In the genomic region with DNA sequence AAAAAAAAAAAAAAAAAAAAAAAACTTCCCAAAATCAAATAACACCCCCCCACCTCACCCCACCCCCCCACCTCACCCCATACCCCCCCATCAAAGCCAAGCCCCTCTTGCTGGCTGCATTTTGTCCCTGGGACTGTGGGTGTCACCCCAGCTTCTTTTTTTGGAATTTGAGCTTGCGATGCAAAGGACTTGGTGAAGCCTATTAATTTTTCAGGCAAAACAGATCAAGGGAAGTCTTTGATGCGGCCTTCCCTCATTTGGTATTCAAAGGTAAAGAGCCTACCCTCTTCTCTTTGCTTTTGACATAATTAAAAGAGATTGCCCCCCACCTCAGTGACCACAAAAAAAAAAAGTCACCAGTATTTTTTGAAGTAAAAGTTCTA, we compare ENCODE assay signal across 20 mouse cellular contexts. TPM values are rescaled to one million over a fixed set of nuclear protein-coding genes. Genes with fewer than 3 reads are reported as not detected.
DNase-seq lines count a peak whose midpoint lies in the region; ATAC-seq and TF ChIP-seq lines count a peak whose summit lies in the region.
"Had no signal": no experiment of that assay in that cellular context is flagged by ENCODE, and none has a peak within 500 bp of the region (broad histone marks: within the 10 kb centered on the region; RNA-seq: fewer than 3 reads in every experiment).

No protein-coding gene starts in this region.

- no peak for TF ChIP-seq EP300 in MEL (IDR thresholded peaks at IDR 0.05; ENCODE audit: low read depth in 1 of 2, low read length in 2 of 2)

- no peaks in the 10 kb centered on the region for H3K36me3 ChIP-seq in forebrain, embryonic 10.5 days (replicated peaks)
- no peaks in the 10 kb centered on the region for H3K36me3 ChIP-seq in forebrain, embryonic 16.5 days (ENCODE audit: control insufficient read depth, insufficient read depth)
- H3K36me3 ChIP-seq in MEL (ENCODE audit: control insufficient read depth in 1 of 2, insufficient read depth in 2 of 2, low read length in 2 of 2), result peaks cover 0 to 18% of the 10 kb centered on the region in 2 experiments; a peak in 3 of 4 replicates
- H3K36me3 ChIP-seq in hindbrain, postnatal 0 days (ENCODE audit: insufficient read depth, low read length), result no peaks in the 10 kb centered on the region
- H3K36me3 ChIP-seq: heart, embryonic 12.5 days; neural tube, embryonic 13.5 days had no signal

- H3K9me3 ChIP-seq in forebrain, embryonic 10.5 days, result no peaks in the 10 kb centered on the region
- H3K9me3 ChIP-seq in forebrain, embryonic 16.5 days (ENCODE audit: control insufficient read depth, low read length), result no peaks in the 10 kb centered on the region
- H3K9me3 ChIP-seq in MEL (replicated peaks; ENCODE audit: insufficient read depth, low read length), result no peaks in the 10 kb centered on the region
- no peaks in the 10 kb centered on the region for H3K9me3 ChIP-seq in hindbrain, postnatal 0 days (ENCODE audit: low read length)
- H3K9me3 ChIP-seq: heart, embryonic 12.5 days; neural tube, embryonic 13.5 days had no signal

- H3K4me1 ChIP-seq in forebrain, embryonic 10.5 days, result peaks cover 79% of the 10 kb centered on the region
- peaks cover 15% of the 10 kb centered on the region for H3K4me1 ChIP-seq in forebrain, embryonic 16.5 days (replicated peaks; ENCODE audit: control insufficient read depth, insufficient read depth, low read length)
- peaks cover 17 to 25% of the 10 kb centered on the region in 2 experiments for H3K4me1 ChIP-seq in MEL (ENCODE audit: control insufficient read depth in 1 of 2, insufficient read depth in 2 of 2, low read length in 2 of 2)
- H3K4me1 ChIP-seq in hindbrain, postnatal 0 days (ENCODE audit: insufficient read depth, low read length), result no peaks in the 10 kb centered on the region

- no peak for ATAC-seq in forebrain, embryonic 16.5 days
- no peak for ATAC-seq in hindbrain, postnatal 0 days
- ATAC-seq: intestine, embryonic 16.5 days had no signal

- TF ChIP-seq CTCF in MEL (IDR thresholded peaks at IDR 0.05 in 2 of 3, conservative IDR thresholded peaks at IDR 0.05 in 1 of 3; ENCODE audit: control insufficient read depth in 1 of 3, insufficient read depth in 1 of 3, low read depth in 2 of 3, low read length in 3 of 3, poor library complexity in 1 of 3, severe bottlenecking in 1 of 3), result peak in 2 of 3 experiments; percentile 3 to 18; a peak in 2 of 6 replicates
- TF ChIP-seq CTCF in hindbrain, postnatal 0 days (IDR thresholded peaks at IDR 0.05; ENCODE audit: low read depth), result peak; percentile 33

- TF ChIP-seq RAD21 in MEL (IDR thresholded peaks at IDR 0.05; ENCODE audit: low read depth, low read length), result peak; percentile 17

- no peak overlapping the region for H3K4me3 ChIP-seq in forebrain, embryonic 10.5 days
- no peak overlapping the region for H3K4me3 ChIP-seq in forebrain, embryonic 16.5 days (replicated peaks; ENCODE audit: low read length)
- no peak overlapping the region for H3K4me3 ChIP-seq in MEL (ENCODE audit: control insufficient read depth in 1 of 2, insufficient read depth in 1 of 2, low read depth in 2 of 2, low read length in 2 of 2)
- H3K4me3 ChIP-seq in hindbrain, postnatal 0 days (ENCODE audit: low read length), result no peak overlapping the region
- H3K4me3 ChIP-seq: heart, embryonic 12.5 days; neural tube, embryonic 13.5 days had no signal

- no peak for TF ChIP-seq POLR2A in MEL (IDR thresholded peaks at IDR 0.05; ENCODE audit: control insufficient read depth in 1 of 2, insufficient read depth in 1 of 2, low read depth in 1 of 2, low read length in 2 of 2, poor library complexity in 1 of 2)

- H3K27ac ChIP-seq in forebrain, embryonic 10.5 days, result peak overlapping the region; percentile 81
- no peak overlapping the region for H3K27ac ChIP-seq in forebrain, embryonic 16.5 days (ENCODE audit: low read length)
- H3K27ac ChIP-seq in MEL (ENCODE audit: control insufficient read depth, low read depth, low read length), result no peak overlapping the region
- H3K27ac ChIP-seq in hindbrain, postnatal 0 days, result peak overlapping the region; percentile 75; the same call in 1 of the 2 replicates
- H3K27ac ChIP-seq: kidney, postnatal 0 days; stomach, postnatal 0 days had no signal

- WGBS in forebrain, embryonic 10.5 days, result 28% methylated on average over 2 of the region's 2 CpGs
- WGBS in forebrain, embryonic 16.5 days, result 50% methylated on average over 2 of the region's 2 CpGs
- WGBS in hindbrain, postnatal 0 days, result 42% methylated on average over 2 of the region's 2 CpGs

- H3K9ac ChIP-seq in forebrain, embryonic 16.5 days (replicated peaks; ENCODE audit: low read depth, low read length), result no peak overlapping the region
- no peak overlapping the region for H3K9ac ChIP-seq in MEL (ENCODE audit: control insufficient read depth, low read depth, low read length, poor library complexity, severe bottlenecking)
- no peak overlapping the region for H3K9ac ChIP-seq in hindbrain, postnatal 0 days (replicated peaks; ENCODE audit: low read length)
- H3K9ac ChIP-seq: heart, embryonic 12.5 days; neural tube, embryonic 13.5 days had no signal

- no peaks in the 10 kb centered on the region; the same call in 1 of the 2 replicates for H3K79me2 ChIP-seq in MEL (ENCODE audit: control insufficient read depth, insufficient read depth, low read length, poor library complexity)

- no peak for DNase-seq in forebrain, embryonic 10.5 days (ENCODE audit: extremely low spot score, low spot score)
- DNase-seq in MEL (ENCODE audit: low read depth, low spot score), result no peak
- peak; percentile 41 for DNase-seq in cerebellum, adult 8-10 months
- DNase-seq in hindbrain, postnatal 0 days (ENCODE audit: low spot score), result peak; percentile 72
- no peak for DNase-seq in layer of hippocampus, adult 11-12 months (ENCODE audit: low spot score)
- DNase-seq in adrenal gland, postnatal 4 days (ENCODE audit: low spot score in 2 of 2), result no peak
- no peak for DNase-seq in right cerebral cortex, postnatal 4 days
- DNase-seq: gastrocnemius, postnatal 36 days; heart, postnatal 36 days; liver; lung, adult 18-20 months; lung, postnatal 36 days; spleen, adult 18-20 months; thymus, postnatal 36 days had no signal

- H3K27me3 ChIP-seq in forebrain, embryonic 10.5 days (ENCODE audit: poor library complexity, severe bottlenecking), result peaks cover 62% of the 10 kb centered on the region
- peaks cover 29% of the 10 kb centered on the region for H3K27me3 ChIP-seq in forebrain, embryonic 16.5 days (replicated peaks; ENCODE audit: control insufficient read depth, insufficient read depth, low read length)
- no peaks in the 10 kb centered on the region for H3K27me3 ChIP-seq in MEL (ENCODE audit: control insufficient read depth in 1 of 2, insufficient read depth in 2 of 2, low read length in 2 of 2)
- H3K27me3 ChIP-seq in hindbrain, postnatal 0 days (ENCODE audit: insufficient read depth, low read length), result peaks cover 17% of the 10 kb centered on the region

- no peak overlapping the region for H3K4me2 ChIP-seq in forebrain, embryonic 16.5 days (ENCODE audit: low read length)
- no peak overlapping the region for H3K4me2 ChIP-seq in hindbrain, postnatal 0 days (ENCODE audit: low read depth, low read length)
- H3K4me2 ChIP-seq: heart, embryonic 12.5 days; neural tube, embryonic 13.5 days had no signal

TF ChIP-seq in MEL, 35 proteins besides CTCF, POLR2A, EP300 and RAD21:
- TF ChIP-seq KAT2A (conservative IDR thresholded peaks at IDR 0.05; ENCODE audit: low read depth, low read length) (no peak), SMC3 (IDR thresholded peaks at IDR 0.05; ENCODE audit: low read depth, low read length) (peak; percentile 11; the same call in 1 of the 2 replicates), MEF2A (IDR thresholded peaks at IDR 0.05; ENCODE audit: extremely low read depth, insufficient replicate concordance, low read depth, low read length, poor library complexity, severe bottlenecking) (no peak), TBP (IDR thresholded peaks at IDR 0.05; ENCODE audit: low read depth, low read length) (no peak)

RNA-seq across cellular contexts. Expression of a gene that starts 44.6 kb away (rescaled TPM):
- 29.1 and 35.3 TPM in 2 replicates for polyA plus RNA-seq in forebrain, embryonic 10.5 days (2016; fragmentation: Nextera tagmentation; extraction: Ambion mirVana)
- polyA plus RNA-seq in forebrain, embryonic 16.5 days (2015; fragmentation: Nextera tagmentation; extraction: Ambion mirVana), result 7.5 and 8.4 TPM in 2 replicates
- 13.4 and 14.4 TPM in 2 replicates for total RNA-seq in MEL (2012; rRNA removed)
- polyA plus RNA-seq in MEL (2012; ENCODE audit: insufficient read depth in 1 of 2, insufficient read length in 2 of 2, low read depth in 1 of 2, low replicate concordance in 2 of 2, missing spikeins in 1 of 2), result 10 to 100 TPM in 1 of 2 experiments, not detected in 1; 36.6 TPM
- 13.3 and 17.4 TPM in 2 replicates for total RNA-seq in hindbrain, postnatal 0 days (2014; rRNA removed)
- 26.7 and 29.9 TPM in 2 replicates for polyA plus RNA-seq in hindbrain, postnatal 0 days (2015; fragmentation: Nextera tagmentation; extraction: Ambion mirVana)
- 10 to 100 TPM; 42.9 to 48.9 TPM for total RNA-seq in adrenal gland, postnatal 4 days (2021)

Comparison
In these comparisons a context has a peak if more than half of its experiments do, and no peak if none do; other contexts are left out.
1. H3K27ac ChIP-seq: peak in forebrain, embryonic 10.5 days (single experiment) and hindbrain, postnatal 0 days (single experiment); none in forebrain, embryonic 16.5 days (single experiment) and MEL (single experiment).
2. DNase-seq: peak in cerebellum, adult 8-10 months (single experiment) and hindbrain, postnatal 0 days (single experiment); none in forebrain, embryonic 10.5 days (single experiment), MEL (single experiment), layer of hippocampus, adult 11-12 months (single experiment), adrenal gland, postnatal 4 days (0 of 2) and right cerebral cortex, postnatal 4 days (single experiment).